Mouse (Mus musculus): Measurements from ENCODE around the gene Lrit2. TPM values are rescaled to one million over a fixed set of nuclear protein-coding genes. Genes with fewer than 3 reads are reported as not detected.

Gene Lrit2
- polyA plus RNA-seq (2016; fragmentation: Nextera tagmentation; extraction: Ambion mirVana): not detected in 2 replicates

- 80% methylated on average over 5 of the region's 5 CpGs for WGBS
- no peaks in the 10 kb centered on the region for H3K9me3 ChIP-seq
- H3K4me1 ChIP-seq: no peaks in the 10 kb centered on the region
- no peak within 1 kb of the TSS for H3K27ac ChIP-seq (replicated peaks)
- DNase-seq (ENCODE audit: low spot score): no peak
- no peaks in the 10 kb centered on the region for H3K27me3 ChIP-seq (replicated peaks; ENCODE audit: low read depth, poor library complexity, severe bottlenecking)
- no peaks in the 10 kb centered on the region for H3K36me3 ChIP-seq (replicated peaks)
- no peak within 1 kb of the TSS for H3K4me3 ChIP-seq
Measured at GRCm38 (mm10) chr14:37067629-37068028, at the start of gene Lrit2. Gene Lrit2, plus strand, starts transcription at chr14:37067929.

GRCm38 (mm10) chr14:37027248-37027933 is 40.3 kb upstream of the Lrit2 start:
- Histone ChIP-seq H3K9me3 (no peaks in the 10 kb centered on the region), H3K36me3 (replicated peaks) (no peaks in the 10 kb centered on the region), H3K4me1 (no peaks in the 10 kb centered on the region), H3K27ac (replicated peaks) (no peak overlapping the region), H3K27me3 (replicated peaks; ENCODE audit: low read depth, poor library complexity, severe bottlenecking) (no peaks in the 10 kb centered on the region), H3K4me3 (no peak overlapping the region)
- no peak for DNase-seq (ENCODE audit: low spot score)
- 81% methylated on average over 4 of the region's 4 CpGs for WGBS

- 93% methylated on average over 3 of the region's 3 CpGs for WGBS
- no peak for DNase-seq (ENCODE audit: low spot score)
- Histone ChIP-seq H3K4me3 (no peak overlapping the region), H3K9me3 (no peaks in the 10 kb centered on the region), H3K27me3 (replicated peaks; ENCODE audit: low read depth, poor library complexity, severe bottlenecking) (no peaks in the 10 kb centered on the region), H3K36me3 (replicated peaks) (no peaks in the 10 kb centered on the region), H3K27ac (replicated peaks) (no peak overlapping the region), H3K4me1 (no peaks in the 10 kb centered on the region)
Measured at GRCm38 (mm10) chr14:37027951-37028350, 39.8 kb upstream of the Lrit2 start.

GRCm38 (mm10) chr14:37028555-37028954 is 39.2 kb upstream of the Lrit2 start:
- Histone ChIP-seq H3K36me3 (replicated peaks) (no peaks in the 10 kb centered on the region), H3K4me1 (no peaks in the 10 kb centered on the region), H3K9me3 (no peaks in the 10 kb centered on the region), H3K27me3 (replicated peaks; ENCODE audit: low read depth, poor library complexity, severe bottlenecking) (no peaks in the 10 kb centered on the region), H3K27ac (replicated peaks) (no peak overlapping the region), H3K4me3 (no peak overlapping the region)
- DNase-seq (ENCODE audit: low spot score): no peak
- 92% methylated on average over 3 of the region's 3 CpGs for WGBS

GRCm38 (mm10) chr14:37032481-37033104 is 35.1 kb upstream of the Lrit2 start:
- no peaks in the 10 kb centered on the region for H3K27me3 ChIP-seq (replicated peaks; ENCODE audit: low read depth, poor library complexity, severe bottlenecking)
- no peaks in the 10 kb centered on the region for H3K9me3 ChIP-seq
- H3K4me3 ChIP-seq: no peak overlapping the region
- WGBS: 84% methylated on average over 11 of the region's 11 CpGs
- no peaks in the 10 kb centered on the region for H3K4me1 ChIP-seq
- no peak for DNase-seq (ENCODE audit: low spot score)
- H3K36me3 ChIP-seq (replicated peaks): no peaks in the 10 kb centered on the region
- no peak overlapping the region for H3K27ac ChIP-seq (replicated peaks)

- Histone ChIP-seq H3K27me3 (replicated peaks; ENCODE audit: low read depth, poor library complexity, severe bottlenecking) (no peaks in the 10 kb centered on the region), H3K4me3 (no peak overlapping the region), H3K9me3 (no peaks in the 10 kb centered on the region), H3K36me3 (replicated peaks) (no peaks in the 10 kb centered on the region), H3K4me1 (no peaks in the 10 kb centered on the region), H3K27ac (replicated peaks) (no peak overlapping the region)
- DNase-seq (ENCODE audit: low spot score): peak; percentile 68
- WGBS: 20% methylated on average over 7 of the region's 7 CpGs
Measured at GRCm38 (mm10) chr14:37033241-37033640, 34.5 kb upstream of the Lrit2 start.

- H3K9me3 ChIP-seq: no peaks in the 10 kb centered on the region
- no peak overlapping the region for H3K4me3 ChIP-seq
- no peak overlapping the region for H3K27ac ChIP-seq (replicated peaks)
- H3K4me1 ChIP-seq: no peaks in the 10 kb centered on the region
- no peaks in the 10 kb centered on the region for H3K36me3 ChIP-seq (replicated peaks)
- H3K27me3 ChIP-seq (replicated peaks; ENCODE audit: low read depth, poor library complexity, severe bottlenecking): no peaks in the 10 kb centered on the region
- no peak for DNase-seq (ENCODE audit: low spot score)
- WGBS: 59% methylated on average over 5 of the region's 5 CpGs
Measured at GRCm38 (mm10) chr14:37034432-37034831, 33.3 kb upstream of the Lrit2 start.

- H3K4me1 ChIP-seq: no peaks in the 10 kb centered on the region
- DNase-seq (ENCODE audit: low spot score): no peak
- no peaks in the 10 kb centered on the region for H3K9me3 ChIP-seq
- no peaks in the 10 kb centered on the region for H3K36me3 ChIP-seq (replicated peaks)
- H3K27ac ChIP-seq (replicated peaks): no peak within 1 kb of the TSS
- no peak within 1 kb of the TSS for H3K4me3 ChIP-seq
- WGBS: 64% methylated on average over 1 of the region's 1 CpGs
- H3K27me3 ChIP-seq (replicated peaks; ENCODE audit: low read depth, poor library complexity, severe bottlenecking): no peaks in the 10 kb centered on the region
Measured at GRCm38 (mm10) chr14:37048914-37049410, 18.8 kb upstream of the Lrit2 start, which contains the start of gene Rgr. Gene Rgr, minus strand, starts transcription at chr14:37048964.

GRCm38 (mm10) chr14:37064849-37065248 is 2.9 kb upstream of the Lrit2 start:
- DNase-seq (ENCODE audit: low spot score): no peak
- no peak overlapping the region for H3K4me3 ChIP-seq
- H3K9me3 ChIP-seq: no peaks in the 10 kb centered on the region
- H3K36me3 ChIP-seq (replicated peaks): no peaks in the 10 kb centered on the region
- no peaks in the 10 kb centered on the region for H3K4me1 ChIP-seq
- H3K27me3 ChIP-seq (replicated peaks; ENCODE audit: low read depth, poor library complexity, severe bottlenecking): no peaks in the 10 kb centered on the region
- no peak overlapping the region for H3K27ac ChIP-seq (replicated peaks)
- 63% methylated on average over 2 of the region's 2 CpGs for WGBS

GRCm38 (mm10) chr14:37066636-37067035 is 1.1 kb upstream of the Lrit2 start:
- Histone ChIP-seq H3K4me3 (no peak overlapping the region), H3K27ac (replicated peaks) (no peak overlapping the region), H3K36me3 (replicated peaks) (no peaks in the 10 kb centered on the region), H3K27me3 (replicated peaks; ENCODE audit: low read depth, poor library complexity, severe bottlenecking) (no peaks in the 10 kb centered on the region), H3K4me1 (no peaks in the 10 kb centered on the region), H3K9me3 (no peaks in the 10 kb centered on the region)
- WGBS: 65% methylated on average over 2 of the region's 2 CpGs
- no peak for DNase-seq (ENCODE audit: low spot score)

- no peak overlapping the region for H3K27ac ChIP-seq (replicated peaks)
- H3K27me3 ChIP-seq (replicated peaks; ENCODE audit: low read depth, poor library complexity, severe bottlenecking): no peaks in the 10 kb centered on the region
- peak; percentile 78 for DNase-seq (ENCODE audit: low spot score)
- H3K36me3 ChIP-seq (replicated peaks): no peaks in the 10 kb centered on the region
- no peaks in the 10 kb centered on the region for H3K9me3 ChIP-seq
- no peak overlapping the region for H3K4me3 ChIP-seq
- H3K4me1 ChIP-seq: no peaks in the 10 kb centered on the region
- 18% methylated on average over 9 of the region's 9 CpGs for WGBS
Measured at GRCm38 (mm10) chr14:37068516-37068915, 787 bp downstream of the Lrit2 start.

GRCm38 (mm10) chr14:37080724-37081123 is 13.0 kb downstream of the Lrit2 start:
- Histone ChIP-seq H3K36me3 (replicated peaks) (no peaks in the 10 kb centered on the region), H3K9me3 (no peaks in the 10 kb centered on the region), H3K27me3 (replicated peaks; ENCODE audit: low read depth, poor library complexity, severe bottlenecking) (no peaks in the 10 kb centered on the region), H3K4me3 (no peak overlapping the region), H3K27ac (replicated peaks) (no peak overlapping the region), H3K4me1 (no peaks in the 10 kb centered on the region)
- whole genome bisulfite sequencing: 80% methylated on average over 1 of the region's 1 CpGs
- no peak for DNase-seq (ENCODE audit: low spot score)

GRCm38 (mm10) chr14:37083755-37084154 is 16.0 kb downstream of the Lrit2 start:
- H3K9me3 ChIP-seq: no peaks in the 10 kb centered on the region
- H3K27me3 ChIP-seq (replicated peaks; ENCODE audit: low read depth, poor library complexity, severe bottlenecking): no peaks in the 10 kb centered on the region
- H3K4me3 ChIP-seq: no peak overlapping the region
- 50% methylated on average over 4 of the region's 4 CpGs for WGBS
- no peaks in the 10 kb centered on the region for H3K4me1 ChIP-seq
- no peak overlapping the region for H3K27ac ChIP-seq (replicated peaks)
- H3K36me3 ChIP-seq (replicated peaks): no peaks in the 10 kb centered on the region
- DNase-seq (ENCODE audit: low spot score): no peak

Measured in embryonic facial prominence, embryonic 10.5 days (tissue).